Mouse (Mus musculus) ES-Bruce4 (cell line): ENCODE results near the gene Med13l.

Source experiments
- CTCF ChIP-seq: IDR thresholded peaks from one replicate; pipeline ENCODE4 v1.8.1; 2011; ENCODE audit warnings: low read depth, low read length
- POLR2A ChIP-seq: IDR thresholded peaks from one replicate; pipeline ENCODE4 v1.8.1; 2011; ENCODE audit warnings: low read length; ENCODE audit not compliant: insufficient read depth

GRCm38 (mm10) chr5:118586560-118586959, 26.1 kb downstream of the Med13l start:
- TF ChIP-seq POLR2A (no peak), CTCF (no peak)
